15 mouse cellular contexts compared by ENCODE assay signal in the genomic region with DNA sequence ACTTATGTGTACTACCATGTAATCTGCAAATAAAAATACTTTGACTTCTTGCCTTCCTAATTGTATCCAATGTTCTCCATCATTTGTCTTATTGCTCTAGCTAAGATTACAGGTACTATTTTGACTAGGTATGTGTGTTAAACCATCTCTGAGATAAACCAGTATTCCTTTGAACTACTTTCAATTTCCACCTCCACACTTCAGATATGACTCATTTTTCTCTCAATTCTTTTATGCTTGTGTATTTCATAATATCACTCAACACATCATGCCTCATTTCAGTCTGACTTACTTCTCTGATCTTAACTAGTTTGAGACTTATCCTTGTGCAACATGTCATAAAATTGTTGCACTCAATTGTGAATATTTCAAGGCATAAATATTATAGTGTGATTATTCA.
"Had no signal": no experiment of that assay in that cellular context is flagged by ENCODE, and none has a peak within 500 bp of the region (broad histone marks: within the 10 kb centered on the region; RNA-seq: fewer than 3 reads in every experiment).

No protein-coding gene starts in this region.

- H3K9me3 ChIP-seq: midbrain, embryonic 10.5 days; midbrain, embryonic 12.5 days; neural tube, embryonic 13.5 days; neural tube, embryonic 15.5 days had no signal

- H3K27ac ChIP-seq: midbrain, embryonic 10.5 days; midbrain, embryonic 12.5 days; neural tube, embryonic 13.5 days; neural tube, embryonic 15.5 days had no signal

- ATAC-seq: midbrain, embryonic 16.5 days had no signal

- H3K9ac ChIP-seq: lung, embryonic 14.5 days; midbrain, embryonic 12.5 days; neural tube, embryonic 13.5 days; neural tube, embryonic 15.5 days had no signal

- H3K36me3 ChIP-seq: midbrain, embryonic 10.5 days; midbrain, embryonic 12.5 days; neural tube, embryonic 13.5 days; neural tube, embryonic 15.5 days had no signal

- DNase-seq: lung, adult 18-20 months; lung, embryonic 14.5 days; lung, postnatal 10 days; lung, postnatal 4 days; midbrain, embryonic 14.5 days; right cerebral cortex, postnatal 14 days; thymus, adult 18-20 months; thymus, postnatal 14 days; thymus, postnatal 36 days had no signal

- H3K27me3 ChIP-seq: midbrain, embryonic 12.5 days; neural tube, embryonic 13.5 days; neural tube, embryonic 15.5 days had no signal

- H3K4me1 ChIP-seq: midbrain, embryonic 12.5 days; neural tube, embryonic 13.5 days; neural tube, embryonic 15.5 days had no signal

- H3K4me3 ChIP-seq: midbrain, embryonic 10.5 days; midbrain, embryonic 12.5 days; myocyte; neural tube, embryonic 13.5 days; neural tube, embryonic 15.5 days had no signal

- H3K4me2 ChIP-seq: lung, embryonic 14.5 days; midbrain, embryonic 12.5 days; neural tube, embryonic 13.5 days; neural tube, embryonic 15.5 days had no signal
